8 mouse cellular contexts compared by ENCODE assay signal in genomic region chr1:37428911-37429310, GRCm38 (mm10). TPM values are rescaled to one million over a fixed set of nuclear protein-coding genes. Genes with fewer than 3 reads are reported as not detected.
A peak's percentile ranks its signal among the peaks of the same experiment; 100 is the strongest.
DNase-seq lines count a peak whose midpoint lies in the region; ATAC-seq and TF ChIP-seq lines count a peak whose summit lies in the region.

No protein-coding gene starts in this region.

- H3K9ac ChIP-seq in hindbrain, embryonic 14.5 days: peak overlapping the region; percentile 87; the same call in 1 of the 2 replicates
- peak overlapping the region; percentile 64 for H3K9ac ChIP-seq in midbrain, embryonic 14.5 days (replicated peaks; ENCODE audit: low read length)

- DNase-seq in layer of hippocampus, adult 2 months (ENCODE audit: low spot score in 2 of 2): no peak
- no peak for DNase-seq in layer of hippocampus, postnatal 10 days (ENCODE audit: low spot score in 2 of 2)
- DNase-seq in hindbrain, embryonic 14.5 days (ENCODE audit: low spot score): no peak
- DNase-seq in midbrain, embryonic 14.5 days: no peak
- DNase-seq in urinary bladder, adult 18-20 months (ENCODE audit: low spot score in 2 of 2): no peak

- H3K27me3 ChIP-seq in hindbrain, embryonic 14.5 days (ENCODE audit: control insufficient read depth, insufficient read depth, low read length): no peaks in the 10 kb centered on the region
- no peaks in the 10 kb centered on the region for H3K27me3 ChIP-seq in midbrain, embryonic 14.5 days (ENCODE audit: control insufficient read depth, insufficient read depth, low read length)

- H3K4me1 ChIP-seq in brown adipose tissue, adult 24 weeks (ENCODE audit: control insufficient read depth, insufficient read depth, insufficient read length, low read length): peaks cover 7% of the 10 kb centered on the region; the same call in 1 of the 2 replicates
- H3K4me1 ChIP-seq in hindbrain, embryonic 14.5 days (replicated peaks; ENCODE audit: control insufficient read depth, insufficient read depth, low read length): peaks cover 22% of the 10 kb centered on the region
- peaks cover 19% of the 10 kb centered on the region for H3K4me1 ChIP-seq in midbrain, embryonic 14.5 days (ENCODE audit: control insufficient read depth, insufficient read depth, low read length)

- H3K36me3 ChIP-seq in hindbrain, embryonic 14.5 days (replicated peaks; ENCODE audit: control insufficient read depth, insufficient read depth): peaks cover 45% of the 10 kb centered on the region
- H3K36me3 ChIP-seq in midbrain, embryonic 14.5 days (ENCODE audit: control insufficient read depth, insufficient read depth, low read length): peaks cover 49% of the 10 kb centered on the region

- peak overlapping the region; percentile 73 for H3K4me2 ChIP-seq in hindbrain, embryonic 14.5 days (replicated peaks)
- H3K4me2 ChIP-seq in midbrain, embryonic 14.5 days (ENCODE audit: low read length): peak overlapping the region; percentile 89

- TF ChIP-seq CTCF in layer of hippocampus, adult 2 months (conservative IDR thresholded peaks at IDR 0.05): no peak

- WGBS in hindbrain, embryonic 14.5 days: 80% methylated on average over 2 of the region's 2 CpGs
- WGBS in midbrain, embryonic 14.5 days: 79% methylated on average over 2 of the region's 2 CpGs

- ATAC-seq in hindbrain, embryonic 14.5 days (ENCODE audit: low FRiP score): no peak
- no peak for ATAC-seq in midbrain, embryonic 14.5 days (ENCODE audit: low FRiP score, low TSS enrichment)
- no peak for ATAC-seq in monocyte, adult 5-6 weeks (replicated peaks; ENCODE audit: insufficient number of reproducible peaks, low FRiP score, low TSS enrichment, poor library complexity, severe bottlenecking)
- no peak for ATAC-seq in erythroid progenitor cell, adult 5-6 weeks (replicated peaks; ENCODE audit: low FRiP score, poor library complexity, severe bottlenecking)

- H3K4me3 ChIP-seq in layer of hippocampus, adult 2 months: peak overlapping the region; percentile 93
- H3K4me3 ChIP-seq in brown adipose tissue, adult 24 weeks (ENCODE audit: insufficient read depth, low read depth, low read length): peak overlapping the region; percentile 73
- H3K4me3 ChIP-seq in hindbrain, embryonic 14.5 days (replicated peaks; ENCODE audit: low read length): peak overlapping the region; percentile 83
- H3K4me3 ChIP-seq in midbrain, embryonic 14.5 days (replicated peaks; ENCODE audit: low read depth, low read length): peak overlapping the region; percentile 93

- peak overlapping the region; percentile 90; the same call in 1 of the 2 replicates for H3K27ac ChIP-seq in layer of hippocampus, adult 2 months
- peak overlapping the region; percentile 93 for H3K27ac ChIP-seq in brown adipose tissue, adult 24 weeks (replicated peaks; ENCODE audit: low read depth, low read length)
- H3K27ac ChIP-seq in hindbrain, embryonic 14.5 days: no peak overlapping the region
- no peak overlapping the region for H3K27ac ChIP-seq in midbrain, embryonic 14.5 days (replicated peaks; ENCODE audit: low read depth, low read length)

- H3K9me3 ChIP-seq in hindbrain, embryonic 14.5 days (ENCODE audit: control insufficient read depth, low read length): peaks cover 6% of the 10 kb centered on the region; the same call in 1 of the 2 replicates
- peaks cover 7% of the 10 kb centered on the region for H3K9me3 ChIP-seq in midbrain, embryonic 14.5 days (ENCODE audit: control insufficient read depth, low read length)

RNA-seq across cellular contexts. Expression of gene Coa5, which starts 1.0 kb away (rescaled TPM):
- 10 to 100 TPM; 61.2 to 62.5 TPM for total RNA-seq in layer of hippocampus, adult 2 months (2021)
- total RNA-seq in layer of hippocampus, postnatal 10 days (2021): 10 to 100 TPM; 39.2 to 41.8 TPM
- polyA plus RNA-seq in brown adipose tissue, adult 24 weeks (2012; ENCODE audit: insufficient read depth, insufficient read length, missing spikeins): 151 and 222 TPM in 2 replicates
- 69.3 and 76.4 TPM in 2 replicates for polyA plus RNA-seq in hindbrain, embryonic 14.5 days (2014; fragmentation: Nextera tagmentation; extraction: Ambion mirVana)
- 59.4 and 73.9 TPM in 2 replicates for polyA plus RNA-seq in midbrain, embryonic 14.5 days (2014; fragmentation: Nextera tagmentation; extraction: Ambion mirVana)
- 54.1 to 70.6 TPM (median 66.7 TPM) in 3 replicates for total RNA-seq in monocyte, adult 5-6 weeks (2017)
- 25.6 and 26.0 TPM in 2 replicates for total RNA-seq in erythroid progenitor cell, adult 5-6 weeks (2015; ENCODE audit: low replicate concordance)
- total RNA-seq in erythroid progenitor cell, adult 5-6 weeks (2017; ENCODE audit: low replicate concordance): 11.6 and 17.6 TPM in 2 replicates

RNA-seq across cellular contexts. Expression of gene Unc50, which starts 1.0 kb away (rescaled TPM):
- total RNA-seq in layer of hippocampus, adult 2 months (2021): 10 to 100 TPM; 53.3 to 59.7 TPM
- total RNA-seq in layer of hippocampus, postnatal 10 days (2021): 10 to 100 TPM; 53.1 to 56.7 TPM
- polyA plus RNA-seq in brown adipose tissue, adult 24 weeks (2012; ENCODE audit: insufficient read depth, insufficient read length, missing spikeins): 44.5 and 47.5 TPM in 2 replicates
- 124 and 126 TPM in 2 replicates for polyA plus RNA-seq in hindbrain, embryonic 14.5 days (2014; fragmentation: Nextera tagmentation; extraction: Ambion mirVana)
- 130 and 137 TPM in 2 replicates for polyA plus RNA-seq in midbrain, embryonic 14.5 days (2014; fragmentation: Nextera tagmentation; extraction: Ambion mirVana)
- 44.4 to 92.7 TPM (median 89.0 TPM) in 3 replicates for total RNA-seq in monocyte, adult 5-6 weeks (2017)
- total RNA-seq in erythroid progenitor cell, adult 5-6 weeks (2015; ENCODE audit: low replicate concordance): 27.7 and 39.6 TPM in 2 replicates
- 7.6 and 16.2 TPM in 2 replicates for total RNA-seq in erythroid progenitor cell, adult 5-6 weeks (2017; ENCODE audit: low replicate concordance)

Comparison
In these comparisons a context has a peak if more than half of its experiments do, and no peak if none do; other contexts are left out.
1. H3K27ac ChIP-seq: peak in layer of hippocampus, adult 2 months (single experiment) and brown adipose tissue, adult 24 weeks (single experiment); none in hindbrain, embryonic 14.5 days (single experiment) and midbrain, embryonic 14.5 days (single experiment).
2. Peak in every context shown above with its lines, with median percentiles within 50 percentile points of each other: H3K4me3 ChIP-seq.